Mouse (Mus musculus) hindbrain, embryonic 16.5 days (tissue): Measurements from ENCODE around the gene Ccdc146. TPM values are rescaled to one million over a fixed set of nuclear protein-coding genes. Genes with fewer than 3 reads are reported as not detected.

Source experiments
- ATAC-seq: fragments of 200-750 bp; cut with Nextera tagmentation; 2 replicates; pipeline ENCODE4 v1.8.0; 2017; ENCODE audit warnings: moderate TSS enrichment, moderate library complexity
- H3K27ac ChIP-seq: fragments of 300-500 bp; sonication (generic); 2 replicates; pipeline ENCODE4 v1.5.1; 2014; ENCODE audit warnings: low read depth, mild to moderate bottlenecking, control low read depth, low read length, moderate library complexity
- H3K27me3 ChIP-seq: fragments of 300-500 bp; sonication (generic); replicated peaks from 2 replicates; pipeline ENCODE4 v1.6.1; 2014; ENCODE audit warnings: low read length; ENCODE audit not compliant: control insufficient read depth, insufficient read depth
- H3K36me3 ChIP-seq: fragments of 300-500 bp; sonication (generic); 2 replicates; pipeline ENCODE4 v1.6.1; 2014; ENCODE audit warnings: mild to moderate bottlenecking, low read length, moderate library complexity, mixed read lengths; ENCODE audit not compliant: control insufficient read depth, insufficient read depth
- H3K4me1 ChIP-seq: fragments of 300-500 bp; sonication (generic); 2 replicates; pipeline ENCODE4 v1.6.1; 2014; ENCODE audit warnings: low read depth, low read length; ENCODE audit not compliant: control insufficient read depth, insufficient read depth
- H3K4me2 ChIP-seq: fragments of 300-500 bp; sonication (generic); 2 replicates; pipeline ENCODE4 v1.6.1; 2014; ENCODE audit warnings: mild to moderate bottlenecking, low read length, control low read depth, moderate library complexity
- H3K4me3 ChIP-seq: fragments of 300-500 bp; sonication (generic); 2 replicates; pipeline ENCODE4 v1.5.1; 2014; ENCODE audit warnings: mild to moderate bottlenecking, low read length, control low read depth, moderate library complexity
- H3K9ac ChIP-seq: fragments of 300-500 bp; sonication (generic); 2 replicates; pipeline ENCODE4 v1.6.1; 2014; ENCODE audit warnings: low read depth, mild to moderate bottlenecking, control low read depth, low read length, moderate library complexity
- H3K9me3 ChIP-seq: fragments of 300-500 bp; sonication (generic); 2 replicates; pipeline ENCODE4 v1.6.1; 2014; ENCODE audit warnings: mild to moderate bottlenecking, low read length, moderate library complexity; ENCODE audit not compliant: control insufficient read depth
- WGBS: fragments of 180-500 bp; shearing (Covaris S2); extraction: QIAGEN DNeasy Blood & Tissue Kit; methylation state at CpG from one replicate; pipeline ENCODE4 v1.1.7; 2014; 5-methylcytosine and 5-hydroxymethylcytosine counted together
- polyA plus RNA-seq: library from polyadenylated mRNA; unstranded; fragments of >200 nt; fragmentation: Nextera tagmentation; extraction: Ambion mirVana; gene quantifications from 2 replicates; pipeline ENCODE4 v1.2.1, GENCODE M21; 2015

Ccdc146 gene
- 0.75 and 0.76 TPM in 2 replicates for polyA plus RNA-seq

DNA sequence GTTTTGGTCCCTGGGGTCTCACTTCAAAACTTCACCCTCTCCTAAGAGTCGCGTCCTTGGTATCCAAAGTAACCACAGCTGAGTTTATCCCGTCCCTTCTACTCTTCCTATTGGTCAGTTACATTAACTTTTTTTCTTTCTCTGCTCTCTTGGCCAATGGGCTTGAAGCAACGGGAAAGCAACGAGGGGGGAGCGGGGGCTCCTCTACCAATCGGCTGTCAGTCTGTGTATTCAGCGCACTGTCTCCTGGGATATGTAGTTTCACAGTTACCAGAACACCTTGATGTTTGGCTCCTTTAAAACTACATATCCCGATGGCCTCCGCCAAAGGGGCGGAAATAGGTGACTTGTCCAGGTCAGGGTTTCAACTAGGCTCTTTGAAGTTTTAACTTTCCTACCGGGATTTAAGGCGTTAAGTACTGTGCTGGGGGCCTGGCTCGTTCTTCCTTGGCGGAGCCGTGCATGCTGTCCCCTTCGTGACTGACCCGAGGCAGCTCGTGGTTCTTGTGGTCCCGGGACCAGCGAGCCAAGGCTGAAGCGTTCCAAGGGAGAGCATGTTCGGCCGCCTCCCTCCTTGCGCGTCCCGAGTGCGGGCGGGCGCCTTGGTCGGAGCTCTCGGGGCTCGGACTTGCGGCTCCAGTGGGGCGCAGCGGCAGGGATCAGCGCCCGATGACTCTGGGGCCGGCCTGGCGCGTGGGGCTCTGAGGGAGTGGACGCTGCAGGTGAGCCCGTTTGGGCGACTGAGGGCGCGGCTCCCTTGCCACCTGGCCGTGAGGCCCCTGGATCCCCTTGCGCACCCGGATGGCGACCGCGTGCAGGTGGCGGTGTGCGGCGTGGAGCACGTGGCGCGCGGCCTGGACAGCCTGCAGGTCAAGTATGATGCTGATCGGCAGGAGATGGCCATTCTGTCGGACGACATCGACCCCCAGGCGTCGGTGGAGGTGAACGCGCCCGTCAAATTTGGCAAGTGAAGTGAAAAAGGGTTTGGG is at the start of gene Ccdc146, which contains the start of gene Fam185a:
Gene Ccdc146, minus strand, starts transcription at position 64 of the 989 bp plus-strand sequence.
Gene Fam185a, plus strand, starts transcription at position 345 of the 989 bp plus-strand sequence.
- H3K4me1 ChIP-seq, result peaks cover 9% of the 10 kb centered on the region
- peak within 1 kb of the TSS; percentile 79 for H3K4me3 ChIP-seq
- peak within 1 kb of the TSS; percentile 31 for H3K27ac ChIP-seq
- H3K36me3 ChIP-seq, result no peaks in the 10 kb centered on the region
- no peaks in the 10 kb centered on the region for H3K9me3 ChIP-seq
- no peaks in the 10 kb centered on the region for H3K27me3 ChIP-seq
- WGBS, result under 1% methylated on average over 68 of the region's 68 CpGs
- peak within 1 kb of the TSS; percentile 71 for H3K9ac ChIP-seq
- peak; percentile 100 for ATAC-seq
- H3K4me2 ChIP-seq, result peak within 1 kb of the TSS; percentile 78

DNA sequence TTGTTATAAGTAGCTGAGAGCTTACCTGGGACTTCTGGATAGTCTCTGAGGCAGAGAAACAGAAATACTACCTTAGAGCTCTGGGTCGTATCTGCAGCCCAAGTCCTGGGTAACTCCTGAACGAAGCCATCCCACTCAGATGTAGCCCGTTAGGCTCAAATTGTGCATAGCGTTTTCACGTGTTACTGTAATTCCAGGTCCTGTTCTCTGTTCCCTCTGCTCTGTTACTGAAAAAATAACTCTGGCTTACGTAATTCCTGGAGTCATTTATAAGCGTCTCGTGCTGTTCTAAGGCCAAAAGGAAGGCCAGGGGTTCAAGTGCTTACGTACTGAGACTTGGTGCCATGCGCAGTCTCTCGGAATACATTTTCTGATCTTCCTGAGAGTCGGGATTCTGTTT is 43.6 kb upstream of the Ccdc146 start:
- no peaks in the 10 kb centered on the region for H3K9me3 ChIP-seq
- H3K4me1 ChIP-seq, result no peaks in the 10 kb centered on the region
- H3K27ac ChIP-seq, result no peak overlapping the region
- no peak for ATAC-seq
- WGBS, result 92% methylated on average over 12 of the region's 12 CpGs
- H3K9ac ChIP-seq, result no peak overlapping the region
- H3K27me3 ChIP-seq, result no peaks in the 10 kb centered on the region
- H3K4me2 ChIP-seq, result no peak overlapping the region
- H3K36me3 ChIP-seq, result no peaks in the 10 kb centered on the region
- H3K4me3 ChIP-seq, result no peak overlapping the region

DNA sequence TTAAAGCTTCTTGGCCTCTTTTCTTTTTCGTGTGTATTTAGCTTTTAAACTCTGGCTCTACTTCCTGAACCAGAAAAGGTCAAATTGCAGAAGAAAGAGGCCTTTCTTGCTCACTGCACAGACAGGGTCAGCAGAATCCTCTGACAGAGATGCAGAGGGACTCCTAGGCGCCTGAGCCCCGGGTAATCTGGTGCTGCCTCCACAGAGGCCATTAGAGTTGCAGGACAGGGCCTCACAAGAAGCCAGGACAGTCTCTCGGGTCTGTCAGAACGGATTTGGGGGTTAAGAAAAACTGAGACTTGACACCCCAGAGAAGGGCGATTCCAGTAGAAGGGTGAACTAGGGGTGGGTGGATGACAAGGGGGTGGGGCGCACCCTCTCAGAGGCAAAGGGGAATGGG is 42.9 kb upstream of the Ccdc146 start:
- H3K4me3 ChIP-seq, result no peak overlapping the region
- no peaks in the 10 kb centered on the region for H3K27me3 ChIP-seq
- ATAC-seq, result no peak
- 67% methylated on average over 7 of the region's 7 CpGs for WGBS
- H3K9me3 ChIP-seq, result no peaks in the 10 kb centered on the region
- H3K36me3 ChIP-seq, result no peaks in the 10 kb centered on the region
- H3K4me2 ChIP-seq, result no peak overlapping the region
- no peaks in the 10 kb centered on the region for H3K4me1 ChIP-seq
- no peak overlapping the region for H3K9ac ChIP-seq
- no peak overlapping the region for H3K27ac ChIP-seq

DNA sequence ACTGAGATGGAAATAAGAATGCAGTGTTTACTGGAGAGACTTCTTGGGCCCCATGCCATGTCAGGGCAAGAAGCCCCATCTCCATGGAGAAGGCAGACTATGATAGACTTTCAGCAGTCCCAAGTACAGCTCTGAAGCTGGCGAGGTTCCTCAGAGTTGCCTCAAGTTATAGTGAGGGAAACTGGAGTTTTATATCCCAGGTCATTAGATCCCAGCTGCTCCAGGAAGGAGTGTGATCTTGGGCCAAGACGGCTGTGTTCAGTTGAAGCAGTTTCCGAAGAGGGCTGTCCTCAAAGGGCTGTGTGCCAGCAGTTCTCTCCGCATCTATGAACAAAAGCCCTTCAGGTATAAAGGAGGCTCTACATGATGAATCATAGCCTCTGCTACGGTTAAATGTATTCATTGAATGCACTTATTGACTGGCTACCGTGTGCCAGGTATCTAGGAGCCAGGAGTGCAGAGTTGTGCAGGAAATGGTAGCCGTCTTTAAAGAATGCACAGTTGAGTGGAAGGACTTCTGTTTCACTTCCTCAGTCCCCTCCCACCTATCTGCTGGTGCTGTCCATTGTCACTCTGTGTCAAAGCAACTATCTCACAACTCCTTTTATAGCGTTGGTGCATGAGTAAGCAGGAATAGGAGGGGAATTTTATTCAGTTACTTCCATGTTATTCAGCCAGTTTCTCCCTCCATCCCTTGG is 16.5 kb upstream of the Ccdc146 start:
- peak overlapping the region; percentile 34; the same call in 1 of the 2 replicates for H3K27ac ChIP-seq
- WGBS, result 49% methylated on average over 8 of the region's 8 CpGs

GRCm38 (mm10) chr5:21439446-21440110 is 15.1 kb upstream of the Ccdc146 start:
- H3K9ac ChIP-seq, result no peak overlapping the region
- no peak overlapping the region for H3K4me2 ChIP-seq
- H3K4me1 ChIP-seq, result no peaks in the 10 kb centered on the region; the same call in 1 of the 2 replicates
- H3K4me3 ChIP-seq, result no peak overlapping the region
- no peaks in the 10 kb centered on the region for H3K27me3 ChIP-seq
- no peaks in the 10 kb centered on the region for H3K9me3 ChIP-seq
- no peaks in the 10 kb centered on the region for H3K36me3 ChIP-seq
- ATAC-seq, result no peak
- 85% methylated on average over 7 of the region's 7 CpGs for WGBS
- H3K27ac ChIP-seq, result no peak overlapping the region

More for the DNA sequence above, 16.5 kb upstream of the Ccdc146 start:
- Histone ChIP-seq H3K9me3 (no peaks in the 10 kb centered on the region), H3K27me3 (no peaks in the 10 kb centered on the region), H3K4me1 (no peaks in the 10 kb centered on the region; the same call in 1 of the 2 replicates), H3K4me3 (no peak overlapping the region), H3K9ac (no peak overlapping the region), H3K4me2 (no peak overlapping the region), H3K36me3 (no peaks in the 10 kb centered on the region)
- peak; percentile 88 for ATAC-seq

DNA sequence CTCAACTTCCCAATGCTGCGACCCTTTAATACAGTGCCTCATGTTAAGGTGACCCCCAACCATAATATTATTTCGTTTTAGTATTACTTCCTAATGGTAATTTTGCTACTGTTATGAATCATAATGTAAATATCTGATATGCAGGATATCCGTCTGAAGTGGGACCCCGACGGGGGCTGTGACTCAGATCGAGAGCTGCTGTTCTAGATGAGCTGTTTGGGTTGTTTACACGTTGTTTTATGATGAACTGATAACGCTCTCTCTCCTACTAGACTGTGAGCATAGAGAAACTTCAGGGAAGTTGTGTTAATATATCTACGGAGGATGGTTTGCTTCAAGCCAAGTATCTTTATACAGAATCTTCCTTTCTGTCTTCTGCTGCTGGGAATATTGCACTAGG is 14.0 kb upstream of the Ccdc146 start:
- no peak overlapping the region for H3K9ac ChIP-seq
- H3K36me3 ChIP-seq, result no peaks in the 10 kb centered on the region
- H3K4me2 ChIP-seq, result no peak overlapping the region
- H3K27ac ChIP-seq, result no peak overlapping the region
- no peaks in the 10 kb centered on the region for H3K9me3 ChIP-seq
- WGBS, result 94% methylated on average over 9 of the region's 9 CpGs
- H3K27me3 ChIP-seq, result no peaks in the 10 kb centered on the region
- ATAC-seq, result no peak
- H3K4me3 ChIP-seq, result no peak overlapping the region
- no peaks in the 10 kb centered on the region; the same call in 1 of the 2 replicates for H3K4me1 ChIP-seq

- H3K9me3 ChIP-seq, result no peaks in the 10 kb centered on the region
Measured at GRCm38 (mm10) chr5:21436471-21436975, 12.0 kb upstream of the Ccdc146 start.

DNA sequence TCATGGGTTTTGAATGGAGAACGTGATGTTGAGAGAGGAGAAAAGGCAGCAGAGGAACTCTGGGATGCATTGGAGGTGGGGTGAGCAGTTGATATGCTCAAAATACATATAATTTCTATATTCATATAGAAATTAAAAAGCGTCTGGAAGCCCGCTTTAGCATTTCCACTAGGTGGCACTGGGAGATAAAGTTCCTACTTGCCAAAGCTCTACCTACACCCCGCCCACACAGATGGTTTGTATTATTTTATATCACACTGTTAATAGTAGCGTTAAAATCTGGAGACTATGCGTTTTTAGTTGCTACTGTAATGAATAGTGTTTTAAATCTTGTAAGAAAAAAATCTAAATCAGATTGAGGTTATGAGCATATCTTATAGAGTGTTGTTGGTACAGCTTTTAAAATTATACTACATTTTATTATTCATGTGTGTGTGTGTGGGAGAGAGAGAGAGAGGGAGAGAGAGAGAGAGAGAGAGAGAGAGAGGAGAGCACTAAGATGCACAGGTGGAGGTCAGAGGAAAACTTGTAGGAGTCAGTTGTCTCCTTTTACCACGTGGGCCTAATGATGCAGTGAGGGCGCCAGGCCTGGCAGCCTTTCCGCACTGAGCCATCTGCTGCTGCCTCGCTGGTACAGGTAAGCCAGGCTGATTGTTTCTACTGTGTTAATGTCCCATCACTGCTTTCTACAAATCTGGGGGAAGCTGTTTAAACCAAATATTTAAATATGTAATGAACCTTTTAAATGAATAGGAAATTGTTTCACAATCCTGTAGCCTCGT is 9.9 kb upstream of the Ccdc146 start:
- Histone ChIP-seq H3K27ac (no peak overlapping the region), H3K36me3 (no peaks in the 10 kb centered on the region), H3K9ac (no peak overlapping the region), H3K4me1 (no peaks in the 10 kb centered on the region), H3K4me3 (no peak overlapping the region), H3K4me2 (no peak overlapping the region), H3K27me3 (no peaks in the 10 kb centered on the region), H3K9me3 (no peaks in the 10 kb centered on the region)
- WGBS, result 71% methylated on average over 11 of the region's 11 CpGs
- peak; percentile 87 for ATAC-seq

More at GRCm38 (mm10) chr5:21436471-21436975, 12.0 kb upstream of the Ccdc146 start:
- 49% methylated on average over 8 of the region's 8 CpGs for WGBS
- Histone ChIP-seq H3K4me3 (no peak overlapping the region), H3K4me2 (no peak overlapping the region), H3K27me3 (no peaks in the 10 kb centered on the region), H3K9ac (no peak overlapping the region), H3K27ac (no peak overlapping the region), H3K36me3 (no peaks in the 10 kb centered on the region), H3K4me1 (no peaks in the 10 kb centered on the region; the same call in 1 of the 2 replicates)
- ATAC-seq, result no peak
